Mouse (Mus musculus): ENCODE data around the gene Fibp. TPM values are rescaled to one million over a fixed set of nuclear protein-coding genes. Genes with fewer than 3 reads are reported as not detected.
A peak's percentile ranks its signal among the peaks of the same experiment; 100 is the strongest.

Fibp gene
- polyA plus RNA-seq, 1 experiment from 2014 or later: 150 TPM

- peaks cover 23% of the 10 kb centered on the region; the same call in 1 of the 2 replicates for H3K36me3 ChIP-seq (ENCODE audit: insufficient read depth, low read length)
- no peak for ATAC-seq (replicated peaks; ENCODE audit: low FRiP score, low read depth)
- TF ChIP-seq CTCF (IDR thresholded peaks at IDR 0.05; ENCODE audit: low read depth): no peak
- H3K4me1 ChIP-seq (replicated peaks; ENCODE audit: insufficient read depth, low read length): peaks cover 14% of the 10 kb centered on the region
- no peak for DNase-seq (ENCODE audit: low spot score)
- 90% methylated on average over 9 of the region's 9 CpGs for WGBS
- H3K27ac ChIP-seq: no peak overlapping the region
- H3K4me3 ChIP-seq (replicated peaks; ENCODE audit: low read depth, low read length): no peak overlapping the region
- no peaks in the 10 kb centered on the region for H3K27me3 ChIP-seq (ENCODE audit: insufficient read depth, low read length)
- H3K9ac ChIP-seq (ENCODE audit: low read depth, low read length): no peak overlapping the region
- no peak overlapping the region for H3K4me2 ChIP-seq (ENCODE audit: low read length)
- H3K9me3 ChIP-seq (replicated peaks; ENCODE audit: low read length): no peaks in the 10 kb centered on the region
Measured at GRCm38 (mm10) chr19:5419630-5420029, 40.8 kb upstream of the Fibp start.

- DNase-seq (ENCODE audit: low spot score): no peak
- Histone ChIP-seq H3K9me3 (replicated peaks; ENCODE audit: low read length) (no peaks in the 10 kb centered on the region), H3K27me3 (ENCODE audit: insufficient read depth, low read length) (no peaks in the 10 kb centered on the region), H3K4me1 (replicated peaks; ENCODE audit: insufficient read depth, low read length) (peaks cover 14% of the 10 kb centered on the region), H3K4me2 (ENCODE audit: low read length) (no peak overlapping the region), H3K9ac (ENCODE audit: low read depth, low read length) (no peak overlapping the region), H3K36me3 (ENCODE audit: insufficient read depth, low read length) (peaks cover 23% of the 10 kb centered on the region; the same call in 1 of the 2 replicates), H3K27ac (no peak overlapping the region), H3K4me3 (replicated peaks; ENCODE audit: low read depth, low read length) (no peak overlapping the region)
- TF ChIP-seq CTCF (IDR thresholded peaks at IDR 0.05; ENCODE audit: low read depth): no peak
- 91% methylated on average over 6 of the region's 6 CpGs for WGBS
- ATAC-seq (replicated peaks; ENCODE audit: low FRiP score, low read depth): no peak
Measured at GRCm38 (mm10) chr19:5420579-5420978, 39.8 kb upstream of the Fibp start.

GRCm38 (mm10) chr19:5421784-5422183, 38.6 kb upstream of the Fibp start:
- Histone ChIP-seq H3K4me3 (replicated peaks; ENCODE audit: low read depth, low read length) (no peak overlapping the region), H3K27ac (no peak overlapping the region), H3K27me3 (ENCODE audit: insufficient read depth, low read length) (no peaks in the 10 kb centered on the region), H3K4me2 (ENCODE audit: low read length) (no peak overlapping the region), H3K9ac (ENCODE audit: low read depth, low read length) (no peak overlapping the region), H3K4me1 (replicated peaks; ENCODE audit: insufficient read depth, low read length) (peaks cover 26% of the 10 kb centered on the region), H3K9me3 (replicated peaks; ENCODE audit: low read length) (no peaks in the 10 kb centered on the region), H3K36me3 (ENCODE audit: insufficient read depth, low read length) (peaks cover 27% of the 10 kb centered on the region; the same call in 1 of the 2 replicates)
- no peak for ATAC-seq (replicated peaks; ENCODE audit: low FRiP score, low read depth)
- no peak for TF ChIP-seq CTCF (IDR thresholded peaks at IDR 0.05; ENCODE audit: low read depth)
- 84% methylated on average over 5 of the region's 5 CpGs for WGBS
- DNase-seq (ENCODE audit: low spot score): no peak

DNA sequence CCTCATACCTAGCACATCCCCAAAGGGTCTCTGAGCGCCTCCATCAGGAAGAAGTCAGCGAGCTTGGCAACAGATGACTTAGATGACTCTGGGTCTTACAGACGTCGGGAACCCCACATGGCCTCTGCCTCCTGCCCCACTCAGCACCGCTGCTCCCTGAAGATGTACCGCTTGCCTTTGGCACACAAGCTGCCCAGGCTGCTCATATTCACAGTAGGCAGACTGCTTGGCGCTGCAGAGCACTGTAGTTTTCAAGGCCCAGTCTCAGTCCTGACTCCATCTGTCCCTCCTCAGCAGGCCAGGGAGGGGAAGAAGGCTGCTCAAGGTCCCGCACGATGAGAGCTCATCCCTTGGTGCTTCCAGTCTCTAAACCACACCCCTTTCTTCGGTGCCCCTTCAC, 38.1 kb upstream of the Fibp start:
- DNase-seq (ENCODE audit: low spot score) (no peak), ATAC-seq (replicated peaks; ENCODE audit: low FRiP score, low read depth) (no peak)
- Histone ChIP-seq H3K4me1 (replicated peaks; ENCODE audit: insufficient read depth, low read length) (peaks cover 30% of the 10 kb centered on the region), H3K4me2 (ENCODE audit: low read length) (no peak overlapping the region), H3K36me3 (ENCODE audit: insufficient read depth, low read length) (peaks cover 27% of the 10 kb centered on the region; the same call in 1 of the 2 replicates), H3K4me3 (replicated peaks; ENCODE audit: low read depth, low read length) (no peak overlapping the region), H3K9me3 (replicated peaks; ENCODE audit: low read length) (no peaks in the 10 kb centered on the region), H3K9ac (ENCODE audit: low read depth, low read length) (no peak overlapping the region), H3K27me3 (ENCODE audit: insufficient read depth, low read length) (no peaks in the 10 kb centered on the region), H3K27ac (no peak overlapping the region)
- TF ChIP-seq CTCF (IDR thresholded peaks at IDR 0.05; ENCODE audit: low read depth): no peak
- WGBS: 82% methylated on average over 10 of the region's 10 CpGs

DNA sequence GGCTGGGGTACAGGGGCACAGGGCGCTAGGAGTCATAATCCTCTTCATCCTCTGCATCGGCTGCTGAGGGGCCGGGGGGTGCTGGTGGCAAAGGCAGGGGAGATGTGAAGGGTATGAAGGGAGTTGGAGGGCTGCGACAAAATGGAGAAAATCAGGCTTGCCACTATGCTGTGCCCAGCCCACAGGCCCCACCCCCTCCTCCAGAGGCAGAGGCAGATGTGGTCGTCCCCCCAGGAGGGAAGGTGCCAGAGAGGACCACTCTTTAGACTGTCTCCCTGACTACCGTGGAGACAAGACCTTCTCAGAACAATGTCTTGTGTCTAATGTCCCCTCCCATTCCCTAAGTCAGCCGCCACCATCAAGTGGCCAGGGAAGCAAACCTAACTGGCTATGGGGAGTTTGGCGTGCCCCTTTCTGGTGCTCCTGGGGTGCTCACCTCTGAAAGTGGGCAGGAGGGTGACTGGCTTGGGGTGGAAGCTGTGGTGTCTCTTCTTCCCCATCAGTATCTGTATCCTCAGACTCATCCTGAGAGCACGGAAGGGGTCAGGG, 37.4 kb upstream of the Fibp start:
- Histone ChIP-seq H3K36me3 (ENCODE audit: insufficient read depth, low read length) (peaks cover 27% of the 10 kb centered on the region; the same call in 1 of the 2 replicates), H3K4me2 (ENCODE audit: low read length) (peak overlapping the region; percentile 78; the same call in 1 of the 2 replicates), H3K9ac (ENCODE audit: low read depth, low read length) (peak overlapping the region; percentile 85; the same call in 1 of the 2 replicates), H3K27ac (no peak overlapping the region), H3K4me3 (replicated peaks; ENCODE audit: low read depth, low read length) (peak overlapping the region; percentile 67; the same call in 1 of the 2 replicates), H3K4me1 (replicated peaks; ENCODE audit: insufficient read depth, low read length) (peaks cover 30% of the 10 kb centered on the region), H3K27me3 (ENCODE audit: insufficient read depth, low read length) (no peaks in the 10 kb centered on the region), H3K9me3 (replicated peaks; ENCODE audit: low read length) (no peaks in the 10 kb centered on the region)
- WGBS: 84% methylated on average over 9 of the region's 9 CpGs
- no peak for DNase-seq (ENCODE audit: low spot score)
- ATAC-seq (replicated peaks; ENCODE audit: low FRiP score, low read depth): no peak
- no peak for TF ChIP-seq CTCF (IDR thresholded peaks at IDR 0.05; ENCODE audit: low read depth)

DNA sequence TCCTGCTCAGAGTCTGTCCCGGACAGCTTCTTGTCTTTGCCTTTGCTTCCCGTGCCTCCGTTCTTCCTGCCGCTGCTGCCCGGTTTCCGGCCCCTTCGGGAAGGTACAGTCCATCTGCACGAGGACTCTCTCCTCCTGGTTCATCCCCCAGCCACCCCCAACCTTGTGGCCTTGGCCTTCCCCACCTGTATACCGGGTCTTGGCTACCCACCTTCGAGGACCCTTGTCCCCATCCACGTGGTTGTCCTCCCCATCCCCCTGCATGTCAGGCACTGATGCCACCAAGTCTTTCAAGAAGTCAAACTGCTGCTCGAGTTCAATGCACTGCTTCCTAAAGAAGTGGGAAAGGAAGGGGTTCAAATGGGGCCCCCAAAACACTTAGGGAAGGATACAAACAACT, 36.9 kb upstream of the Fibp start:
- Histone ChIP-seq H3K4me3 (replicated peaks; ENCODE audit: low read depth, low read length) (peak overlapping the region; percentile 67), H3K4me1 (replicated peaks; ENCODE audit: insufficient read depth, low read length) (peaks cover 30% of the 10 kb centered on the region), H3K36me3 (ENCODE audit: insufficient read depth, low read length) (peaks cover 25% of the 10 kb centered on the region; the same call in 1 of the 2 replicates), H3K27ac (peak overlapping the region; percentile 92), H3K9ac (ENCODE audit: low read depth, low read length) (peak overlapping the region; percentile 85), H3K27me3 (ENCODE audit: insufficient read depth, low read length) (no peaks in the 10 kb centered on the region), H3K4me2 (ENCODE audit: low read length) (peak overlapping the region; percentile 78), H3K9me3 (replicated peaks; ENCODE audit: low read length) (no peaks in the 10 kb centered on the region)
- ATAC-seq (replicated peaks; ENCODE audit: low FRiP score, low read depth): no peak
- no peak for TF ChIP-seq CTCF (IDR thresholded peaks at IDR 0.05; ENCODE audit: low read depth)
- 57% methylated on average over 12 of the region's 12 CpGs for WGBS
- no peak for DNase-seq (ENCODE audit: low spot score)
